Mouse (Mus musculus) forebrain, embryonic 16.5 days (tissue): ENCODE measurements around the gene Srsf10. TPM values are rescaled to one million over a fixed set of nuclear protein-coding genes. Genes with fewer than 3 reads are reported as not detected.
A peak's percentile ranks its signal among the peaks of the same experiment; 100 is the strongest.

Experiments used
- ATAC-seq: fragments of 200-750 bp; cut with Nextera tagmentation; 2 replicates; pipeline ENCODE4 v1.8.0; 2017; ENCODE audit warnings: mild to moderate bottlenecking, moderate library complexity
- H3K27ac ChIP-seq: fragments of 300-500 bp; sonication (generic); 2 replicates; pipeline ENCODE4 v1.5.1; 2014; ENCODE audit warnings: low read length, control low read depth
- H3K27me3 ChIP-seq: fragments of 300-500 bp; sonication (generic); replicated peaks from 2 replicates; pipeline ENCODE4 v1.6.1; 2014; ENCODE audit warnings: low read length; ENCODE audit not compliant: control insufficient read depth, insufficient read depth
- H3K36me3 ChIP-seq: fragments of 300-500 bp; sonication (generic); 2 replicates; pipeline ENCODE4 v1.6.1; 2014; ENCODE audit not compliant: control insufficient read depth, insufficient read depth
- H3K4me1 ChIP-seq: fragments of 300-500 bp; sonication (generic); replicated peaks from 2 replicates; pipeline ENCODE4 v1.6.1; 2014; ENCODE audit warnings: low read length; ENCODE audit not compliant: control insufficient read depth, insufficient read depth
- H3K4me2 ChIP-seq: fragments of 300-500 bp; sonication (generic); 2 replicates; pipeline ENCODE4 v1.6.1; 2014; ENCODE audit warnings: mild to moderate bottlenecking, low read length, control low read depth
- H3K4me3 ChIP-seq: fragments of 300-500 bp; sonication (generic); replicated peaks from 2 replicates; pipeline ENCODE4 v1.5.1; 2014; ENCODE audit warnings: mild to moderate bottlenecking, low read length, control low read depth
- H3K9ac ChIP-seq: fragments of 300-500 bp; sonication (generic); replicated peaks from 2 replicates; pipeline ENCODE4 v1.6.1; 2014; ENCODE audit warnings: low read depth, low read length, control low read depth
- H3K9me3 ChIP-seq: fragments of 300-500 bp; sonication (generic); 2 replicates; pipeline ENCODE4 v1.6.1; 2016; ENCODE audit warnings: low read length; ENCODE audit not compliant: control insufficient read depth
- WGBS: fragments of 180-500 bp; shearing (Covaris S2); extraction: QIAGEN DNeasy Blood & Tissue Kit; methylation state at CpG from one replicate; pipeline ENCODE4 v1.1.7; 2014; 5-methylcytosine and 5-hydroxymethylcytosine counted together
- polyA plus RNA-seq: library from polyadenylated mRNA; unstranded; fragments of >200 nt; fragmentation: Nextera tagmentation; extraction: Ambion mirVana; gene quantifications from 2 replicates; pipeline ENCODE4 v1.2.1, GENCODE M21; 2015

The Srsf10 gene
- polyA plus RNA-seq, 1 experiment from 2014 or later = 253 TPM

GRCm38 (mm10) chr4:135902606-135903242 is 47.2 kb downstream of the Srsf10 start:
- Histone ChIP-seq H3K27ac (no peak overlapping the region), H3K4me2 (no peak overlapping the region), H3K4me3 (no peak overlapping the region), H3K9ac (no peak overlapping the region), H3K4me1 (no peaks in the 10 kb centered on the region), H3K27me3 (no peaks in the 10 kb centered on the region), H3K36me3 (no peaks in the 10 kb centered on the region), H3K9me3 (no peaks in the 10 kb centered on the region)
- WGBS = 89% methylated on average over 4 of the region's 4 CpGs
- no peak for ATAC-seq

GRCm38 (mm10) chr4:135904810-135905209 is 49.3 kb downstream of the Srsf10 start:
- ATAC-seq = no peak
- H3K27ac ChIP-seq = no peak overlapping the region
- H3K36me3 ChIP-seq = no peaks in the 10 kb centered on the region
- 65% methylated on average over 1 of the region's 1 CpGs for WGBS
- no peaks in the 10 kb centered on the region for H3K9me3 ChIP-seq
- H3K9ac ChIP-seq = no peak overlapping the region
- no peaks in the 10 kb centered on the region for H3K4me1 ChIP-seq
- H3K27me3 ChIP-seq = no peaks in the 10 kb centered on the region
- H3K4me3 ChIP-seq = no peak overlapping the region
- H3K4me2 ChIP-seq = no peak overlapping the region

- no peak for ATAC-seq
- H3K4me2 ChIP-seq = no peak overlapping the region
Observed at GRCm38 (mm10) chr4:135906633-135907032, 51.1 kb downstream of the Srsf10 start.

GRCm38 (mm10) chr4:135909326-135910066 is 53.9 kb downstream of the Srsf10 start:
- H3K4me3 ChIP-seq = no peak overlapping the region
- H3K27ac ChIP-seq = no peak overlapping the region
- no peaks in the 10 kb centered on the region for H3K36me3 ChIP-seq
- no peaks in the 10 kb centered on the region for H3K9me3 ChIP-seq
- peaks cover 4% of the 10 kb centered on the region; the same call in 1 of the 2 replicates for H3K4me1 ChIP-seq
- no peak overlapping the region for H3K9ac ChIP-seq
- 79% methylated on average over 13 of the region's 13 CpGs for WGBS
- H3K27me3 ChIP-seq = no peaks in the 10 kb centered on the region
- no peak for ATAC-seq
- H3K4me2 ChIP-seq = no peak overlapping the region

More at GRCm38 (mm10) chr4:135906633-135907032, 51.1 kb downstream of the Srsf10 start:
- Histone ChIP-seq H3K4me1 (no peaks in the 10 kb centered on the region), H3K27me3 (no peaks in the 10 kb centered on the region), H3K27ac (no peak overlapping the region), H3K9ac (no peak overlapping the region), H3K9me3 (no peaks in the 10 kb centered on the region), H3K4me3 (no peak overlapping the region), H3K36me3 (no peaks in the 10 kb centered on the region)
- 83% methylated on average over 3 of the region's 3 CpGs for WGBS

GRCm38 (mm10) chr4:135911531-135911930 is 56.0 kb downstream of the Srsf10 start:
- Histone ChIP-seq H3K36me3 (no peaks in the 10 kb centered on the region), H3K9me3 (no peaks in the 10 kb centered on the region), H3K4me2 (no peak overlapping the region), H3K9ac (no peak overlapping the region), H3K27me3 (no peaks in the 10 kb centered on the region), H3K4me3 (no peak overlapping the region), H3K4me1 (peaks cover 4% of the 10 kb centered on the region; the same call in 1 of the 2 replicates), H3K27ac (no peak overlapping the region)
- WGBS = 72% methylated on average over 7 of the region's 7 CpGs
- no peak for ATAC-seq

- Histone ChIP-seq H3K9me3 (no peaks in the 10 kb centered on the region), H3K4me3 (no peak overlapping the region), H3K27me3 (no peaks in the 10 kb centered on the region), H3K4me1 (peaks cover 4% of the 10 kb centered on the region; the same call in 1 of the 2 replicates), H3K4me2 (no peak overlapping the region), H3K36me3 (no peaks in the 10 kb centered on the region), H3K27ac (no peak overlapping the region), H3K9ac (no peak overlapping the region)
- WGBS = 41% methylated on average over 3 of the region's 3 CpGs
- ATAC-seq = no peak
Observed at GRCm38 (mm10) chr4:135912164-135912563, 56.6 kb downstream of the Srsf10 start.

GRCm38 (mm10) chr4:135912835-135913234 is 57.3 kb downstream of the Srsf10 start:
- no peak overlapping the region for H3K4me3 ChIP-seq
- no peak overlapping the region for H3K27ac ChIP-seq
- no peaks in the 10 kb centered on the region for H3K9me3 ChIP-seq
- WGBS = 44% methylated on average over 3 of the region's 3 CpGs
- H3K36me3 ChIP-seq = no peaks in the 10 kb centered on the region
- H3K4me1 ChIP-seq = peaks cover 4% of the 10 kb centered on the region; the same call in 1 of the 2 replicates
- H3K27me3 ChIP-seq = no peaks in the 10 kb centered on the region
- H3K4me2 ChIP-seq = no peak overlapping the region
- no peak overlapping the region for H3K9ac ChIP-seq
- ATAC-seq = peak; percentile 57; the same call in 1 of the 2 replicates

GRCm38 (mm10) chr4:135913433-135913832 is 57.9 kb downstream of the Srsf10 start:
- Histone ChIP-seq H3K4me3 (no peak overlapping the region), H3K27ac (no peak overlapping the region), H3K9me3 (no peaks in the 10 kb centered on the region), H3K27me3 (no peaks in the 10 kb centered on the region), H3K4me2 (no peak overlapping the region), H3K36me3 (no peaks in the 10 kb centered on the region), H3K9ac (no peak overlapping the region), H3K4me1 (peaks cover 4% of the 10 kb centered on the region; the same call in 1 of the 2 replicates)
- WGBS = 85% methylated on average over 4 of the region's 4 CpGs
- ATAC-seq = no peak

GRCm38 (mm10) chr4:135918635-135919279 is 63.2 kb downstream of the Srsf10 start:
- H3K4me2 ChIP-seq = no peak overlapping the region
- WGBS = 92% methylated on average over 13 of the region's 13 CpGs

More at GRCm38 (mm10) chr4:135918635-135919279, 63.2 kb downstream of the Srsf10 start:
- no peak overlapping the region for H3K27ac ChIP-seq
- H3K4me1 ChIP-seq = peaks cover 8% of the 10 kb centered on the region
- no peaks in the 10 kb centered on the region; the same call in 1 of the 2 replicates for H3K36me3 ChIP-seq
- no peak for ATAC-seq
- no peak overlapping the region for H3K9ac ChIP-seq
- H3K9me3 ChIP-seq = no peaks in the 10 kb centered on the region
- no peaks in the 10 kb centered on the region for H3K27me3 ChIP-seq
- no peak overlapping the region for H3K4me3 ChIP-seq
